Mouse (Mus musculus) liver, adult 2 months (tissue): ENCODE data around the gene Cant1. TPM values are rescaled to one million over a fixed set of nuclear protein-coding genes. Genes with fewer than 3 reads are reported as not detected.

Experiments used
- DNase-seq: peaks from one replicate; pipeline ENCODE4 v3.0.0-alpha.2; 2011; ENCODE audit warnings: low read depth, low spot score; ENCODE audit errors: extremely low read depth
- H3K27ac ChIP-seq: fragments of 200-500 bp; replicated peaks from 2 replicates; pipeline ENCODE4 v1.5.1; 2012; ENCODE audit warnings: low read depth, mild to moderate bottlenecking, control low read depth, inconsistent platforms, low read length; ENCODE audit not compliant: insufficient read depth
- H3K27me3 ChIP-seq: fragments of 200-500 bp; 2 replicates; pipeline ENCODE4 v1.6.1; 2012; ENCODE audit warnings: mild to moderate bottlenecking, moderate library complexity, low read length, inconsistent platforms; ENCODE audit not compliant: control insufficient read depth, insufficient read depth
- H3K36me3 ChIP-seq: fragments of 200-500 bp; 2 replicates; pipeline ENCODE4 v1.6.1; 2012; ENCODE audit warnings: low read length, inconsistent platforms; ENCODE audit not compliant: control insufficient read depth, insufficient read depth
- H3K4me1 ChIP-seq: fragments of 200-500 bp; 2 replicates; pipeline ENCODE4 v1.6.1; 2011; ENCODE audit warnings: low read length; ENCODE audit not compliant: control insufficient read depth, insufficient read depth
- H3K4me3 ChIP-seq: fragments of 200-500 bp; 2 replicates; pipeline ENCODE4 v1.5.1; 2011; ENCODE audit warnings: low read depth, mild to moderate bottlenecking, control low read depth, low read length, moderate library complexity; ENCODE audit not compliant: insufficient read depth
- H3K79me2 ChIP-seq: fragments of 200-500 bp; 2 replicates; pipeline ENCODE4 v1.6.1; 2012; ENCODE audit warnings: inconsistent platforms, mild to moderate bottlenecking, low read length, moderate library complexity; ENCODE audit not compliant: control insufficient read depth, insufficient read depth
- H3K9ac ChIP-seq: fragments of 200-500 bp; 2 replicates; pipeline ENCODE4 v1.6.1; 2012; ENCODE audit warnings: low read depth, mild to moderate bottlenecking, control low read depth, inconsistent platforms, low read length
- CTCF ChIP-seq: fragments of 200-500 bp; IDR thresholded peaks from 2 replicates; pipeline ENCODE4 v1.5.1; 2011; ENCODE audit warnings: low read depth, low read length, control low read depth
- POLR2A ChIP-seq: fragments of 200-500 bp; IDR thresholded peaks from 2 replicates; pipeline ENCODE4 v1.6.1; 2011; ENCODE audit warnings: low read length, control low read depth; ENCODE audit not compliant: insufficient read depth; ENCODE audit errors: extremely low read depth
- WGBS: fragments of 180-500 bp; shearing (Covaris S2); methylation state at CpG from one replicate; pipeline ENCODE4 v1.1.7; 2018; 5-methylcytosine and 5-hydroxymethylcytosine counted together
- polyA plus RNA-seq: library from polyadenylated mRNA; depleted of rRNA; stranded (reverse); fragments of >200 nt; gene quantifications from 2 replicates; pipeline ENCODE4 v1.2.3, GENCODE M21; 2012
- total RNA-seq: library from RNA; depleted of rRNA; stranded (reverse); fragments of >200 nt; gene quantifications from 2 replicates; pipeline ENCODE4 v1.2.3, GENCODE M21; 2014

The Cant1 gene
- total and polyA plus RNA-seq, 2 experiments = 11.4 to 25.7 TPM

DNA sequence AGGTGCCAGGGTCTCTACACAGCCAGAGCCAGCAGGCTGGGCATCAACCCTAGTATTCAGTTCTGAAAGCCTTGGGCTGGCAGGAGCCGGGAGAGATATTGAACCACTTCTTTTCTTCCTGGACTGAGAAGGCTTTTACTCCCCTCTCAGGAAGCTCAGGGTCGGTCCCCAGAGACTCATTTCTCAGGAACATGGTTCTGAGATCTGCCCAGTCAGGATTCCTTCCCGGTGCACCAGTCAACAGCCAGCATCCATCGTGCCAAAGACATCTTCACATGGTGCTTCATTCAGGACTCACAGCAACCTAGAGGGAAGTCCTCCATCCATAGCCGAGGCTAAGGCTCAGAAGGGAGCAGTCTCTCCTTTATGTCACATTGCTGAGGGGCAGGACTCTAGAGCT is 44.4 kb downstream of the Cant1 start:
- no peaks in the 10 kb centered on the region for H3K79me2 ChIP-seq
- no peak for DNase-seq
- TF ChIP-seq POLR2A (no peak), CTCF (no peak)
- WGBS = 60% methylated on average over 5 of the region's 5 CpGs
- H3K27ac ChIP-seq = no peak overlapping the region
- no peaks in the 10 kb centered on the region for H3K4me1 ChIP-seq
- no peak overlapping the region for H3K9ac ChIP-seq
- no peak overlapping the region for H3K4me3 ChIP-seq
- no peaks in the 10 kb centered on the region for H3K36me3 ChIP-seq
- H3K27me3 ChIP-seq = no peaks in the 10 kb centered on the region

DNA sequence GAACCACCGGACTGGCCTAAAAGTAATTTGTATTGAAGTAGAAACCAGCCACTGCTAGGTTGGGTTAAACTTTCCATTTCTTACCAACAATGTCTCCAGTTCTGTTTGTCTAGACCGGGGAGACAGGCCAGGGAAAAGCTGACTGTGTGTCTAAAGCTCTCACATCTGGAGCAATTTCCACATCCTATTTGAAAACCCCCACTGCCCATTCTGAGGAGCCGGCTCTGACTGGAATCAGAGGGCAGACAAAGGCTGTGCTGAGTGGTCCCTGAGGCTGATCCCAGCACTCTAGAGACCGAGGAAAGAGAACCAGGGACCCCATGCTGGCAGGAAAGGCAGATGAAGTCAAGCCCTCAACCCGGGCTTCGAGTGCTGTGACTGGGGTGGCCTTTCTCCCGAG is 46.2 kb downstream of the Cant1 start:
- H3K9ac ChIP-seq = no peak overlapping the region
- no peaks in the 10 kb centered on the region for H3K4me1 ChIP-seq
- H3K79me2 ChIP-seq = no peaks in the 10 kb centered on the region
- no peaks in the 10 kb centered on the region for H3K27me3 ChIP-seq
- DNase-seq = no peak
- H3K4me3 ChIP-seq = no peak overlapping the region
- no peak overlapping the region for H3K27ac ChIP-seq
- TF ChIP-seq POLR2A = no peak
- no peak for TF ChIP-seq CTCF
- WGBS = 74% methylated on average over 7 of the region's 7 CpGs
- H3K36me3 ChIP-seq = no peaks in the 10 kb centered on the region

DNA sequence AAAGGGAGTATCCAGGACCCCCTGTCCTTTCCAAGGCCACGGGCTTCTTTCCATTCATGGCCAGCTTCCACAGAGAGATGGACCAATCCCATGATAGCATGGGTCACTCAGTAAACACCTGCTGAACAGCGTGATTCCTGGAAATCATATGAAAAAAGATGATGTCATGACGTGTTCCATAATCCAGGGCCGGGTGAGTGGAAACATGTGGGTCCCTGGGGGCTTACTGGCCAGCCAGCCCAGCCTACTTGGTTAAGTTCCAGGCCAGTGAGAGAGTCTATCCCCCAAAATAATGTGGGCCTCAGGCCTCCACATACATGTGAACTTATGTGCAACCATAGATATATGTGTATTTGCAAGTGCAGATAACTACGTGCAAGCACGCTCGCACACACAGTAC is 47.0 kb downstream of the Cant1 start:
- H3K27me3 ChIP-seq = no peaks in the 10 kb centered on the region
- no peak for DNase-seq
- no peak overlapping the region for H3K9ac ChIP-seq
- no peaks in the 10 kb centered on the region for H3K36me3 ChIP-seq
- WGBS = 90% methylated on average over 7 of the region's 7 CpGs
- no peaks in the 10 kb centered on the region for H3K4me1 ChIP-seq
- no peaks in the 10 kb centered on the region for H3K79me2 ChIP-seq
- no peak overlapping the region for H3K4me3 ChIP-seq
- TF ChIP-seq CTCF (no peak), POLR2A (no peak)
- H3K27ac ChIP-seq = no peak overlapping the region

DNA sequence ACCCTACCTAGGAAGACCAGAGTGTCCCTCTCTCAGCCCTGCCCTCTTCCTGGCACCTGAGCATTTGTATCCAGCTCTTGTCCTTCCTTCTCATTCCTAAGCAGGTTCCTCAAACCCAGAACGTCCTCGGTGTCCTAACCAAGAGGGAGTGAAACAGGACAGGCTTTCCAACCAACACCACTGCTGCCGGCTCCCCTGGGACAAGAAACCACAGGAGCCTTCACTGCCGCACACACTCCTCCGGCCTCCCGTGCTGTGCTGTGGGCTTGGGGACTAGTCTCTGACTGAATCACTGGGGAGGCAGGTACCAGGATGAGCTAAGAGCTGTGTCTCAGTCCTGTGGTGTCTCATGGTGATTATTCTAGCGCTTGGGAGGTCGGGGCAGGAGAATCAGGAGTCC is 49.2 kb downstream of the Cant1 start:
- H3K27me3 ChIP-seq = no peaks in the 10 kb centered on the region
- TF ChIP-seq POLR2A (no peak), CTCF (no peak)
- 76% methylated on average over 8 of the region's 8 CpGs for WGBS

DNA sequence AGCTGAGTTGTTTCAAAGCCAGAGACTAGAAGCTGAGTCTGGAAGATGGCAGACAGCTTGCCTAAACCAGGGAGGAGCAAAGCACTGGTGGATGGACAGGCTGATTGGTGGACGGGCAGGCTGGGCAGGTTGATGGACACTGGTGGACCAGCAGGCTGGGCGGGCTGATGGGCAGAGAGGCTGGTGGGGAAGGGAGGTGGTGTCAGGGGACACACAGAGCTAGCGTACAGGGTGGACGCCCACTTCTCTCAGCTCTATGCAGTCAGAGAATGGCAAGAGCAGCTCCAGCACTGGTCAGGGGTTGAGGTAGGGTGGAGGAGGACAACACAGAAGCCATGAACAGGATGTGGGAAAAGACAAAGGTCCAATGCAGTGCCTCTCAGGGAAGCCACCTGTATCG is 49.6 kb downstream of the Cant1 start:
- WGBS = 74% methylated on average over 5 of the region's 5 CpGs
- no peaks in the 10 kb centered on the region for H3K79me2 ChIP-seq
- no peak overlapping the region for H3K9ac ChIP-seq
- H3K4me3 ChIP-seq = no peak overlapping the region
- no peak for DNase-seq
- H3K4me1 ChIP-seq = no peaks in the 10 kb centered on the region
- no peaks in the 10 kb centered on the region for H3K27me3 ChIP-seq
- H3K27ac ChIP-seq = no peak overlapping the region
- no peaks in the 10 kb centered on the region for H3K36me3 ChIP-seq
- no peak for TF ChIP-seq POLR2A

More for the DNA sequence above, 49.2 kb downstream of the Cant1 start:
- H3K4me3 ChIP-seq = no peak overlapping the region
- H3K79me2 ChIP-seq = no peaks in the 10 kb centered on the region
- H3K9ac ChIP-seq = no peak overlapping the region
- no peak for DNase-seq
- no peaks in the 10 kb centered on the region for H3K4me1 ChIP-seq
- no peak overlapping the region for H3K27ac ChIP-seq
- no peaks in the 10 kb centered on the region for H3K36me3 ChIP-seq

DNA sequence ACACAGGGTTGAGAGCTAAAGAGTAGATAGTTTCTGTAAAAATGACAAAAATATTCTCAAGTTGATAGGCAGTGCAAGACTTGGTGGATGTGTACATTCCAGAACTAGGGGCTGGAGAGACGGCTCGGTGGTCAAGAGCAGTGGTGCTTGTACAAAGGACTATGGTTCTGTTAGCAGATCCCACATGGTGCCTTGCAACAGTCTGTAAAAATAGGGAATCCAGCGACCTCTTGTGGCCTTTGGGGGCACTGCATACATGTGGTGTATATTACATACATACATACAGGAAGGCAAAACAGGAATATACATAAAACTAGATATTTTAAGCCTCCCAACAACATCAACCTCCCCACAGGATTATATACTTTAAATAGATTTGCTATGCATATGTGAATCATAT is 50.6 kb downstream of the Cant1 start:
- no peaks in the 10 kb centered on the region for H3K79me2 ChIP-seq
- no peak overlapping the region for H3K4me3 ChIP-seq
- H3K36me3 ChIP-seq = no peaks in the 10 kb centered on the region
- 65% methylated on average over 3 of the region's 3 CpGs for WGBS
- TF ChIP-seq CTCF = no peak
- H3K27ac ChIP-seq = no peak overlapping the region
- no peak overlapping the region for H3K9ac ChIP-seq
- H3K27me3 ChIP-seq = no peaks in the 10 kb centered on the region
- DNase-seq = no peak
- no peaks in the 10 kb centered on the region for H3K4me1 ChIP-seq
